Mouse (Mus musculus) heart, adult 2 months (tissue): ENCODE results near the gene Mef2d.

ENCODE experiments used
- CTCF ChIP-seq: fragments of 200-600 bp; IDR thresholded peaks from 2 replicates; pipeline ENCODE4 v1.8.1; 2022; ENCODE audit warnings: antibody characterized with exemption, mild to moderate bottlenecking, moderate library complexity
- EP300 ChIP-seq: fragments of 200-500 bp; IDR thresholded peaks from 2 replicates; pipeline ENCODE4 v1.6.1; 2011; ENCODE audit warnings: low read depth, low read length, control low read depth; ENCODE audit not compliant: insufficient read depth
- POLR2A ChIP-seq: fragments of 200-500 bp; IDR thresholded peaks from 2 replicates; pipeline ENCODE4 v1.6.1; 2011; ENCODE audit warnings: mild to moderate bottlenecking, low read depth, low read length, control low read depth; ENCODE audit not compliant: insufficient read depth

GRCm38 (mm10) chr3:88204751-88205150 is 62.6 kb downstream of the Mef2d start:
- no peak for TF ChIP-seq POLR2A
- no peak for TF ChIP-seq CTCF
- TF ChIP-seq EP300 = no peak
